Mouse (Mus musculus) midbrain, embryonic 12.5 days (tissue): ENCODE results near the gene Foxa2. TPM values are rescaled to one million over a fixed set of nuclear protein-coding genes. Genes with fewer than 3 reads are reported as not detected.
A peak's percentile ranks its signal among the peaks of the same experiment; 100 is the strongest.

Source experiments
- ATAC-seq: fragments of 200-750 bp; cut with Nextera tagmentation; 2 replicates; pipeline ENCODE4 v1.8.0; 2017; ENCODE audit warnings: low read depth, moderate TSS enrichment, moderate library complexity; ENCODE audit not compliant: low FRiP score
- H3K27ac ChIP-seq: fragments of 300-500 bp; sonication (generic); replicated peaks from 2 replicates; pipeline ENCODE4 v1.5.1; 2016; ENCODE audit warnings: mild to moderate bottlenecking
- H3K27me3 ChIP-seq: fragments of 300-500 bp; sonication (generic); 2 replicates; pipeline ENCODE4 v1.6.1; 2016; ENCODE audit warnings: mild to moderate bottlenecking
- H3K36me3 ChIP-seq: fragments of 300-500 bp; sonication (generic); 2 replicates; pipeline ENCODE4 v1.6.1; 2016
- H3K4me1 ChIP-seq: fragments of 300-500 bp; sonication (generic); 2 replicates; pipeline ENCODE4 v1.6.1; 2016
- H3K4me2 ChIP-seq: fragments of 300-500 bp; sonication (generic); replicated peaks from 2 replicates; pipeline ENCODE4 v1.6.1; 2016; ENCODE audit warnings: mild to moderate bottlenecking, moderate library complexity
- H3K4me3 ChIP-seq: fragments of 300-500 bp; sonication (generic); 2 replicates; pipeline ENCODE4 v1.5.1; 2016; ENCODE audit warnings: mild to moderate bottlenecking
- H3K9ac ChIP-seq: fragments of 300-500 bp; sonication (generic); replicated peaks from 2 replicates; pipeline ENCODE4 v1.6.1; 2016; ENCODE audit warnings: mild to moderate bottlenecking, moderate library complexity
- H3K9me3 ChIP-seq: fragments of 300-500 bp; sonication (generic); 2 replicates; pipeline ENCODE4 v1.6.1; 2016; ENCODE audit warnings: mild to moderate bottlenecking
- WGBS: fragments of 180-500 bp; shearing (Covaris S2); methylation state at CpG from one replicate; pipeline ENCODE4 v1.1.7; 2016; 5-methylcytosine and 5-hydroxymethylcytosine counted together
- polyA plus RNA-seq: library from polyadenylated mRNA; unstranded; fragments of >200 nt; fragmentation: Nextera tagmentation; extraction: Ambion mirVana; gene quantifications from 2 replicates; pipeline ENCODE4 v1.2.1, GENCODE M21; 2016

Foxa2 gene
- polyA plus RNA-seq, 1 experiment from 2014 or later = 14.0 TPM

DNA sequence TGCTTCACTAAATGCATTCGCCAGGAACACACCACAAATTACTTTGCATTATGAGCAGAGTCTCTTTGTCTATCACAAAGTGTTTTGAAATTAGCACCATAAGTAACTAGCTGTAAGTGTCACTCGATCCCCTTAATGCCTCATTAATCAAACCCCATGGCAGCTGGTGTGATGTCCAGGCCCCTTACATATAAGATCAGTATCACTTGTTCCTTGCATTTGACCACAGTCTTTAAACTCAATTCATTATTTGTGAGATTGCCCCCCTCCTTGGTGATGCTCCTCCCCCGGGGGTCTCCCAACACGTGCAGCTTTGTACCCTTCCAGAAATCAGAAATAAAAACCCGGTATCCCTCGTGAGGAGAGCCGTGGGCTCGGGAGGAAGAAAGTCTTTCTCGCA lies 25.8 kb downstream of the Foxa2 start:
- Histone ChIP-seq H3K27ac (peak overlapping the region; percentile 25; the same call in 1 of the 2 replicates), H3K4me3 (no peak overlapping the region), H3K36me3 (no peaks in the 10 kb centered on the region), H3K4me2 (0 out of 2 replicates have a peak overlapping the region, but pooled peaks have one; percentile 19), H3K27me3 (peaks cover 82% of the 10 kb centered on the region), H3K9me3 (no peaks in the 10 kb centered on the region), H3K9ac (no peak overlapping the region), H3K4me1 (peaks cover 17% of the 10 kb centered on the region; the same call in 1 of the 2 replicates)
- no peak for ATAC-seq
- WGBS = 12% methylated on average over 9 of the region's 9 CpGs

- H3K9ac ChIP-seq = no peak overlapping the region
- peaks cover 79% of the 10 kb centered on the region for H3K27me3 ChIP-seq
- ATAC-seq = no peak
- 12% methylated on average over 3 of the region's 3 CpGs for WGBS
- H3K9me3 ChIP-seq = no peaks in the 10 kb centered on the region
- H3K4me1 ChIP-seq = peaks cover 17% of the 10 kb centered on the region; the same call in 1 of the 2 replicates
- no peak overlapping the region for H3K4me3 ChIP-seq
- no peak overlapping the region for H3K27ac ChIP-seq
- no peak overlapping the region for H3K4me2 ChIP-seq
- H3K36me3 ChIP-seq = no peaks in the 10 kb centered on the region
These were observed 26.6 kb downstream of the Foxa2 start for GRCm38 (mm10) chr2:148020125-148020524.

DNA sequence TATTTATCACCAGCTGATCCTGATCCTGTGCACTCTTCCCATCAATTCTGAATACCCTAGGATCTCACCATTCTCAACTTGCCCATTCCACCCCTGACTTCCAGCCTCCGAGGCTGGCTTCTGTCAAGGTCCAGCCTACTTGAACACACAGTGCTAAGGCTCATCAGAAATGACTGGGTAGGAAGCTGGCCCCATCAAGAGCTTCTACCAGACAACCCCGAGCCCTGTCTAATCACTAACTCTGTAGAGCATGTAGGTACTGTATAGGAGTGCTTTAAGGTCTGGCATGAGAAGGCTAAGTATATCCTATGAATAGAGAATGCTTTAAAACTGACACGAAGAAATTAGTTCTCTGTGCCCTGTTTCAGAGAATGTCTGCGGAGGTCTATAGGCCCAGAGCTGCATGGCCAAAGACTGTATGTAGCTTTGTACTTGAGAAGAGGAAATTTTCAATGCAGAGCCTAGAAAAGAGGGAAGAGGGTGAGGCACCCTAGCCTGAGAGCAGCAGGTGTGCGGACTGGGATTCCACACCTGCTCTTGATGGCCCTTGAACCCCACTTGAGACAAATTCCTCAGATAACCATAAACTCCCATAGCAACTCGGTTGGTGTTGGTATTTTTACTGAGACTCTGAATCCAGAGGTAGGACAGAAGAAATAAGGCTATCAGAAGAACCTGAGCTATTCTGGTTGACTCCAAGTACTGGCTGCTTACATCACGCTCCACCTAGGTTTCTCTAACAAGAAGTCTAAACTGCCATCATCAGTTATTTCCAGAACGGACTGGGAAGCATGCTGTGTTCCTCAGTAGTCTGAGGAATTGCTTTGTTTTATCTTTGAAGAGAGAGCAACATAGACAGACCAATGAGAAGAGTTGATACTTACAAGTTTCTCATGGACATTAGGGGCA lies 28.7 kb downstream of the Foxa2 start:
- Histone ChIP-seq H3K27ac (no peak overlapping the region), H3K9ac (no peak overlapping the region), H3K36me3 (no peaks in the 10 kb centered on the region), H3K4me1 (peaks cover 11% of the 10 kb centered on the region; the same call in 1 of the 2 replicates), H3K9me3 (no peaks in the 10 kb centered on the region), H3K4me2 (no peak overlapping the region), H3K27me3 (peaks cover 59% of the 10 kb centered on the region), H3K4me3 (no peak overlapping the region)
- no peak for ATAC-seq
- WGBS = 90% methylated on average over 8 of the region's 8 CpGs

- Histone ChIP-seq H3K4me3 (no peak overlapping the region), H3K9ac (no peak overlapping the region), H3K4me2 (no peak overlapping the region), H3K4me1 (no peaks in the 10 kb centered on the region), H3K9me3 (no peaks in the 10 kb centered on the region), H3K27me3 (peaks cover 16% of the 10 kb centered on the region), H3K27ac (no peak overlapping the region), H3K36me3 (no peaks in the 10 kb centered on the region)
- ATAC-seq = no peak
- WGBS = 74% methylated on average over 3 of the region's 3 CpGs
These were observed 33.4 kb downstream of the Foxa2 start for GRCm38 (mm10) chr2:148013382-148013781.

- Histone ChIP-seq H3K9me3 (no peaks in the 10 kb centered on the region), H3K27me3 (no peaks in the 10 kb centered on the region), H3K36me3 (no peaks in the 10 kb centered on the region), H3K9ac (no peak overlapping the region), H3K4me2 (no peak overlapping the region), H3K4me1 (no peaks in the 10 kb centered on the region), H3K27ac (no peak overlapping the region), H3K4me3 (no peak overlapping the region)
- 94% methylated on average over 4 of the region's 4 CpGs for WGBS
- ATAC-seq = no peak
These were observed 37.7 kb downstream of the Foxa2 start for GRCm38 (mm10) chr2:148009049-148009448.

DNA sequence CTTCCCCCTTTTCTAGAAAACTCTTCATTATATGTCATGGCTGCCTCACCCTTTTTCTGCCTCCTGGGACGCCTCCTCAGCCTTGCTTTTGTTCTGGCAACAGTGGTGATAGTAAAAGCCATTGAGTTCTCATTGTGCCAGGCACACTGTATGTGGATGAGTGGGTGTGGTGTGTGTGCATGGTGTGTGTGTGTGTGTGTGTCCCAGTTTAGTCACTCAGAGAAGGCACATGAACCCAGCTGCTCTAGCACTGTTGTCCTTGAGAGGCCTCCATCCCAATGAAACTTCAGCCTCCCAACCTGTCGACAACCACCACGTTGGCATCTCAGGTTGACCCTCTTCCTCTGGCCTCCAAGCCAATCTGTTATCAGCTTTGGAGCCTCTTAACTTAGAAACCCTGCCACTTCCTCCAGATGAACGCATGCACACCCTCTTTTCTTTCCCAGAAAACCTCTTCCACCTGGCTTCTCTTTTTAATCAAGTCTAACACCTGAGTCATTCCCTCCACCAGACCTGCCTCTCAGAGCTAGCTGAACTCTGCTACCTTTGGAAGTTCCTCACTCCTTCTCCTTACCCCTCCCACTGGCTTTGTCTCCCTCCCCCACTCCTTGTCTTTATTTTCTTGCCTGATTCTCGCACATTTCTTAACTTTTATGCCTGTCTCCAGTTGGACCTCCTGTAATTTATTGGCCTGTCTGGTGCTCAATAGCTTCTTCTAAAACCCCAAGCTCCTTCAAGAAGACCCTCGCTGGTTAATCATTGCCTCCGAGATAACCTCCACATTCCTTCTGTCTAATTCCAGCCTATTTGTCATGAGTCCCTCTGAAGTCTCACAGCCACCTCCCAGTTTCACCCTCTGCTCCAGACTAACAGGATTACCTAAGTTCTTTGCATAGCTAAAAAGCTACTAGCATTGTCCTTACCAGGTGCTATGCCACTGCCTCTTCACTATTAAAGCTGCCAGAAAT lies 41.9 kb downstream of the Foxa2 start:
- ATAC-seq = no peak
- WGBS = 65% methylated on average over 7 of the region's 7 CpGs

DNA sequence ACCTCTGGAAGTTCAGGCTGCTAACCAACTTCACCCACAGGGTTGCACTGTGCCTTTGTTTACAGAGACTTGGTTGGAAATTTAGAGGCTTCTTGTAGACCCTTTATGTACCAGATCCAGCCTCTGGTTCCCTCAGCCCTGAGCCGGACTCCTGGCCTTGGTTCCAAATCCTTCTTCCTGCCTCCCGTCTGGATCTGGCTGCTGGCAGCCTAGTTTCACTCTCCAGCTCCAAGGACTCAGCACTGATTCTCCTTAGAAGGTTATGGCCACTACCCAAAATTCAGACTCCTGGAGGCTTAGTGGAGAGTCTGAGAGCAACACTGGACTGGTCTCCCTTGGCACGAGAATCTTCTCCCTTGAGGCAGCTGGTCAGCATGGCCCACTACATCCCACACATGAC lies 43.3 kb downstream of the Foxa2 start:
- Histone ChIP-seq H3K27ac (no peak overlapping the region), H3K4me3 (no peak overlapping the region), H3K9ac (no peak overlapping the region), H3K4me2 (no peak overlapping the region), H3K27me3 (no peaks in the 10 kb centered on the region), H3K4me1 (no peaks in the 10 kb centered on the region), H3K9me3 (no peaks in the 10 kb centered on the region), H3K36me3 (no peaks in the 10 kb centered on the region)
- no peak for ATAC-seq
- WGBS = 91% methylated on average over 3 of the region's 3 CpGs

More for the DNA sequence above, 41.9 kb downstream of the Foxa2 start:
- H3K36me3 ChIP-seq = no peaks in the 10 kb centered on the region
- no peaks in the 10 kb centered on the region for H3K9me3 ChIP-seq
- H3K4me3 ChIP-seq = no peak overlapping the region
- no peak overlapping the region for H3K9ac ChIP-seq
- no peak overlapping the region for H3K27ac ChIP-seq
- H3K4me2 ChIP-seq = no peak overlapping the region
- no peaks in the 10 kb centered on the region for H3K27me3 ChIP-seq
- no peaks in the 10 kb centered on the region for H3K4me1 ChIP-seq

DNA sequence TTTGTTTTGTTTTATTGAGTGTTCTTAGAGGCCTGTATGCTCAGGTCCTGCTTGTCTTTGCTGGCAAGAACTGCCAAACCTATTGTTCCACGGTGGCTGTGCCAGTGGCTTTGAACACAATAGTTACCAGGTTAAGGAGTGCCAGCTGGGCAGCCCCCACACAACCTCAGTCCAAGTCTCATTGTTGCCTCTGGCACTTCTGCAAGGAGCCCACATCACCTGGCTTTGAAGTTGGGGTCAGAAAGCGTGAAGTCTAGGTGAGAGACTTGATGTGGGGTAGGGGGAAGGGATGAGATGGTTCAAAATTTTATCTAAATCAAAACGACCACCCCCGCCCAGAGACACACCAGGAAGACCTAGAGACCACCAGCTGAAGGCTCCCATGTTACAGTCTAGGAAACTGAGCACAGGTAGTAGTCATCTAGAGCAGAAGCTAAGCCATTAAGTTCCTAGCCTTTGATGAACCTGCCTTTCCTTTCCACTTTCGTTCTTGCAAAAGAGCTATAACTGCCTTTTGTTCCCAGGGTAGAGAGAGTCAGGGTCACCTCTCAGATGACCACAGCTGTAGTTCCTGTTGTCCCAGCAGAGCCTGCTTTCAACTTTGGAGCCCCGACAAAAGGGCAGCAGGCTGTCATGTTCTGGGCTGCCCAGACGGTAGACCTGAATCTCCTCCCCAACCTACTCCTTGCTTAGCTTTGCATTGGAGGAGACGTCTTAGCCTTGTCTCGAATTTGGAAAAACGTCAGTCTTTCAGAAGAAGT lies 48.4 kb downstream of the Foxa2 start:
- WGBS = 79% methylated on average over 10 of the region's 10 CpGs
- Histone ChIP-seq H3K9ac (no peak overlapping the region), H3K9me3 (no peaks in the 10 kb centered on the region), H3K4me1 (no peaks in the 10 kb centered on the region), H3K27ac (no peak overlapping the region), H3K27me3 (no peaks in the 10 kb centered on the region), H3K4me3 (no peak overlapping the region), H3K36me3 (no peaks in the 10 kb centered on the region), H3K4me2 (no peak overlapping the region)
- ATAC-seq = no peak

GRCm38 (mm10) chr2:147996781-147997180 lies 50.0 kb downstream of the Foxa2 start:
- Histone ChIP-seq H3K9me3 (no peaks in the 10 kb centered on the region), H3K27ac (no peak overlapping the region), H3K4me3 (no peak overlapping the region), H3K27me3 (no peaks in the 10 kb centered on the region), H3K36me3 (no peaks in the 10 kb centered on the region), H3K4me2 (no peak overlapping the region), H3K9ac (no peak overlapping the region), H3K4me1 (no peaks in the 10 kb centered on the region)
- no peak for ATAC-seq

DNA sequence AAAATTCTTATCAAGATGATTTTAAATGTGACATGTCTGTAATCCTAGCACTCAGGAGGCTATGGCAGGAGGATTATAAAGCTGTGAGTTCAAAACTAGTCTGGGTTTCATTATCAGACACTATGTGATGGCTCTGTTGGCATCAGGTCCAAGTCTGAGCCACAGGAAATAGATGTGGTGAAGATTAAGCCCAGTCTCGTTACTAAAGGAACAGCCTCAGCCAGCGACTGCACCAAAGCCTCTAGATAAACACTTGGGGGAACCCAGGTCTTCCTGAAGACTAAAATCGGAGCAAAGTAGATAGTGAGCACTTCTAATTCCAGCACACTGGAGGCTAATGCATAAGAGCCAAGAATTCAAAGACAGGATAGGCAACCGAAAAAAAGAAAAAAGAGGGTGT lies 52.9 kb downstream of the Foxa2 start:
- no peak overlapping the region for H3K4me3 ChIP-seq
- H3K27me3 ChIP-seq = peaks cover 3% of the 10 kb centered on the region; the same call in 1 of the 2 replicates
- 66% methylated on average over 4 of the region's 4 CpGs for WGBS
- no peak overlapping the region for H3K4me2 ChIP-seq
- no peak overlapping the region for H3K27ac ChIP-seq
- no peak overlapping the region for H3K9ac ChIP-seq
- ATAC-seq = no peak
- H3K36me3 ChIP-seq = no peaks in the 10 kb centered on the region
- H3K9me3 ChIP-seq = no peaks in the 10 kb centered on the region
- no peaks in the 10 kb centered on the region for H3K4me1 ChIP-seq

GRCm38 (mm10) chr2:147992935-147993679 lies 53.7 kb downstream of the Foxa2 start:
- ATAC-seq = no peak
- Histone ChIP-seq H3K4me3 (no peak overlapping the region), H3K36me3 (no peaks in the 10 kb centered on the region), H3K27ac (no peak overlapping the region), H3K4me2 (no peak overlapping the region), H3K9me3 (no peaks in the 10 kb centered on the region), H3K27me3 (peaks cover 6% of the 10 kb centered on the region; the same call in 1 of the 2 replicates), H3K9ac (no peak overlapping the region), H3K4me1 (no peaks in the 10 kb centered on the region)
- WGBS = 90% methylated on average over 10 of the region's 10 CpGs
